Mouse (Mus musculus): ENCODE results near the gene Tmem151b.

DNA sequence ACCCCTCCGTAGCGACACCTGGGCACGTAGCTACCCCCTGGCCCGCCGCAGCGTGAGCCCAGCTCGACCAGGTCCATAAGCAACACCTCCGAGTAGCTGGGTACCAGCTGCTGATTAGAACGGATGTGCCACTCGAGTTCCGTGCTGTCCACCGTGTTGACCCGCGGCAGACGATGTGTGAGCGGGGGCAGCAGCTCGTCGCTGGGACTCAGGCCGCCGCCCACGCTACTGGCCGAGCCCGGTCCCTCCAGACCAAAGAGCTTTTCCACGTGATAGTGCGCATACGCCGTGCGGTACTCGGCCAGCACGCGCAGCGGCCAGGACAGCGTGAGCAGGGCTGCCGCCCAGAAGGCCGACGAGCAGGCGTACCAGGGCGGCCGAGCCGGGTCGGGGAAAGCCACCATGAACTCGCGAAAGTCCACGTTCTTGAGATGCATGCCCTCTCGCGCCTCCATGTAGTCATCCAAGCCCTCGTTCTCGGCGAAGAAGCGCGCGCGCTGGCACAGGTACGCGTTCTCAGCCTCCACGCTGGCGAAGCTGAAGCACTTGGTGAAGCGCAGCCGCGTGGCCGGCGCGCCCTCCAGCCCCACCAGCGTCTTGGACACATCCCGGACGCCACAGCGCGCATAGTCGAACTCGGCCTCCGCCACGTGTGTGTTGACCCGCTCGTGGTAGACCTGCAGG is 4.1 kb downstream of the Tmem151b start:
- TF ChIP-seq POLR2A (IDR thresholded peaks at IDR 0.05; ENCODE audit: control insufficient read depth, low read depth, low read length) (no peak), CTCF (IDR thresholded peaks at IDR 0.05; ENCODE audit: control insufficient read depth, insufficient read depth, insufficient replicate concordance, low read depth, low read length) (no peak)
